Mouse (Mus musculus) spleen, postnatal 10 days (tissue): Measurements from ENCODE around the gene 1700020L24Rik.

ENCODE experiments used
- DNase-seq, 2 experiments: peaks; one replicate each; pipeline ENCODE4 v3.0.0; 2021 to 2022; ENCODE audit warnings: low spot score in 2 of 2

Gene 1700020L24Rik

GRCm38 (mm10) chr11:83437377-83437776, at the start of gene 1700020L24Rik:
Gene 1700020L24Rik (plus strand): TSS chr11:83437677.
- no peak for DNase-seq

- DNase-seq = no peak
These were observed 44.4 kb upstream of the 1700020L24Rik start for GRCm38 (mm10) chr11:83393062-83393461.

GRCm38 (mm10) chr11:83394802-83395439, 42.6 kb upstream of the 1700020L24Rik start:
- DNase-seq = no peak

GRCm38 (mm10) chr11:83397626-83398025, 39.9 kb upstream of the 1700020L24Rik start:
- DNase-seq = no peak

- no peak for DNase-seq
These were observed 38.8 kb upstream of the 1700020L24Rik start for GRCm38 (mm10) chr11:83398724-83399123.

- no peak for DNase-seq
These were observed 33.7 kb upstream of the 1700020L24Rik start for GRCm38 (mm10) chr11:83403787-83404186.

GRCm38 (mm10) chr11:83406391-83406790, 31.1 kb upstream of the 1700020L24Rik start:
- no peak for DNase-seq

- no peak for DNase-seq
These were observed 29.2 kb upstream of the 1700020L24Rik start for GRCm38 (mm10) chr11:83408242-83408641.

- no peak for DNase-seq
These were observed 28.3 kb upstream of the 1700020L24Rik start, which contains the start of gene Rasl10b for GRCm38 (mm10) chr11:83409087-83409754. Gene Rasl10b (plus strand): TSS chr11:83409137.

GRCm38 (mm10) chr11:83409792-83410291, 27.6 kb upstream of the 1700020L24Rik start:
- DNase-seq = no peak

- DNase-seq = no peak
These were observed 27.0 kb upstream of the 1700020L24Rik start for GRCm38 (mm10) chr11:83410510-83410909.

- DNase-seq = peak in 1 of 2 experiments; percentile 67
These were observed 20.4 kb upstream of the 1700020L24Rik start for GRCm38 (mm10) chr11:83417080-83417479.

- no peak for DNase-seq
These were observed 19.8 kb upstream of the 1700020L24Rik start for GRCm38 (mm10) chr11:83417708-83418107.

- no peak for DNase-seq
These were observed 18.9 kb upstream of the 1700020L24Rik start for GRCm38 (mm10) chr11:83418566-83418965.

- DNase-seq = peak in 1 of 2 experiments; percentile 42
These were observed 17.1 kb upstream of the 1700020L24Rik start for GRCm38 (mm10) chr11:83420338-83420737.

- DNase-seq = peak; percentile 57 to 82
These were observed 16.2 kb upstream of the 1700020L24Rik start for GRCm38 (mm10) chr11:83421305-83421704.

- DNase-seq = peak; percentile 70 to 78
These were observed 12.8 kb upstream of the 1700020L24Rik start for GRCm38 (mm10) chr11:83424681-83425080.

- peak in 1 of 2 experiments; percentile 45 for DNase-seq
These were observed 10.5 kb upstream of the 1700020L24Rik start for GRCm38 (mm10) chr11:83426964-83427363.

GRCm38 (mm10) chr11:83429355-83429754, 8.1 kb upstream of the 1700020L24Rik start, which contains the start of gene Gas2l2:
Gene Gas2l2 (minus strand): TSS chr11:83429455.
- DNase-seq = no peak

GRCm38 (mm10) chr11:83432533-83432932, 4.9 kb upstream of the 1700020L24Rik start:
- DNase-seq = no peak

GRCm38 (mm10) chr11:83439426-83440060, 2.1 kb downstream of the 1700020L24Rik start:
- no peak for DNase-seq
